Mouse (Mus musculus) stomach, postnatal 0 days (tissue): ENCODE data around the gene Gm28551. TPM values are rescaled to one million over a fixed set of nuclear protein-coding genes. Genes with fewer than 3 reads are reported as not detected.
"Not testable (repeated sequence)": the region's sequence is repeated elsewhere in the genome, so short reads cannot be mapped to it uniquely, and the experiment has no call there.

ENCODE experiments used
- ATAC-seq: fragments of 200-750 bp; cut with Nextera tagmentation; 2 replicates; pipeline ENCODE4 v1.8.0; 2017; ENCODE audit not compliant: low FRiP score, low TSS enrichment
- DNase-seq: peaks from one replicate; pipeline ENCODE4 v3.0.0-alpha.2; 2016; ENCODE audit warnings: low spot score
- H3K27ac ChIP-seq: fragments of 300-500 bp; sonication (generic); replicated peaks from 2 replicates; pipeline ENCODE4 v1.5.1; 2014; ENCODE audit warnings: mild to moderate bottlenecking, control low read depth
- H3K27me3 ChIP-seq: fragments of 300-500 bp; sonication (generic); 2 replicates; pipeline ENCODE4 v1.6.1; 2014; ENCODE audit warnings: low read length; ENCODE audit not compliant: control insufficient read depth, insufficient read depth
- H3K36me3 ChIP-seq: fragments of 300-500 bp; sonication (generic); 2 replicates; pipeline ENCODE4 v1.6.1; 2014; ENCODE audit warnings: low read length, mixed read lengths; ENCODE audit not compliant: control insufficient read depth, insufficient read depth
- H3K4me1 ChIP-seq: fragments of 300-500 bp; sonication (generic); replicated peaks from 2 replicates; pipeline ENCODE4 v1.6.1; 2014; ENCODE audit warnings: antibody characterized with exemption; ENCODE audit not compliant: control insufficient read depth, insufficient read depth
- H3K4me2 ChIP-seq: fragments of 300-500 bp; sonication (generic); replicated peaks from 2 replicates; pipeline ENCODE4 v1.6.1; 2014; ENCODE audit warnings: low read depth, mild to moderate bottlenecking, control low read depth, moderate library complexity
- H3K4me3 ChIP-seq: fragments of 300-500 bp; sonication (generic); 2 replicates; pipeline ENCODE4 v1.5.1; 2014; ENCODE audit warnings: low read depth, low read length, control low read depth
- H3K9ac ChIP-seq: fragments of 300-500 bp; sonication (generic); 2 replicates; pipeline ENCODE4 v1.6.1; 2014; ENCODE audit warnings: mild to moderate bottlenecking, low read length, control low read depth, mixed read lengths
- H3K9me3 ChIP-seq: fragments of 300-500 bp; sonication (generic); 2 replicates; pipeline ENCODE4 v1.6.1; 2016; ENCODE audit warnings: low read length; ENCODE audit not compliant: control insufficient read depth
- CTCF ChIP-seq: IDR thresholded peaks from 2 replicates; pipeline ENCODE4 v1.5.1; 2016; ENCODE audit warnings: antibody characterized with exemption, low read depth, mild to moderate bottlenecking, moderate library complexity
- EP300 ChIP-seq: optimal IDR thresholded peaks from 2 replicates; pipeline ENCODE3; 2016; ENCODE audit warnings: antibody characterized with exemption
- WGBS: fragments of 180-500 bp; shearing (Covaris S2); extraction: QIAGEN DNeasy Blood & Tissue Kit; methylation state at CpG from one replicate; pipeline ENCODE4 v1.1.7; 2014; 5-methylcytosine and 5-hydroxymethylcytosine counted together
- polyA plus RNA-seq: library from polyadenylated mRNA; unstranded; fragments of >200 nt; fragmentation: Nextera tagmentation; extraction: Ambion mirVana; gene quantifications from 2 replicates; pipeline ENCODE4 v1.2.1, GENCODE M21; 2015

Gm28551 gene
- polyA plus RNA-seq = 0.27 and 0.35 TPM in 2 replicates

DNA sequence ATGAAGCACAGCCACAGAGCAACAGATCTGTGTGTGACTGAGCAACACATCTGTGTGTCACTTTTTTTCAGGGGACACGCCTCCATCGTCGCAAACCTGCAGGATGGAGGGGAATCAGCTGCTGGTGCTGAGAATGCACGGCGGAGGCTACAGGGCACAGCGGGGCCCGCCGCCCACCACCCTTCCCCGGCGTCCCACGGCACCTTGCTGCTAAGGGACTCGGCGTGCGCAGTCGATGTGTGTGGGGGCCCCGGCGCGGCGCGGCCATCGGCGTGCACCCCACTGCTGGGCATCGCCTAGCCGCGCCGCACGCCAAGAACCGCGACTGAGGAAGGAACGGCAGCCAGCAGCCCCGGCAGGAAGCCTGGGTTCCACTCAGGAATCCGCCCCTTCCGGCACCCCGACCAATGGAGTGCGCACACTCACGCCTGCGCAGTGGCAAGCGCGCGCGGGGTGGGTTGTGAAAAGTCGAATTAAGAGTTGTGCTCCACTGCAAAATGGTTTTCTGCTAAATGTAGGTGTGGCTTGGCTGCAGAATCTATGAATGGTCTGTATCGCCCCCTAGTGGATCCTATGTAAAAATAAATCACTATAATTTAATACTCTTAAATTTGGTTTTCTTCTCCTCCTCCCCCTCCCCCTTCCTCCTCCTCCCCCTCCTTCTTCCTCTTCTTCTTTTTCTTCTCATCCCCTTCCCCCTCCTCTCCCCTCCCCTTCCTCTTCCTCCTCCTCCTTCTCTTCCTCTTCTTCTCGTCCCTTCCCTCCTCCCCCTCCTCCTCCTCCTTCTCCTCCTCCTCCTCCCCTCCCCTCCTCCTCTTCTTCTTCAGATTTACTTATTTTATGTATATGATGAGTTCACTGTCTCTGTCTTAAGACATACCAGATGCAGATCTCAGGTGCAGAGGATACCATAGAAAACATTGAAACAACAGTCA, at the start of gene Gm28551, which contains the start of the genes Asdurf and Asnsd1:
Gm28551 (minus strand) TSS at position 341 of the 935 bp plus-strand sequence.
Asdurf (minus strand) TSS at position 293 of the 935 bp plus-strand sequence.
Asnsd1 (minus strand) TSS at position 426 of the 935 bp plus-strand sequence.
- Histone ChIP-seq H3K9ac (peak within 1 kb of the TSS; percentile 87), H3K4me2 (peak within 1 kb of the TSS; percentile 60), H3K9me3 (no peaks in the 10 kb centered on the region), H3K36me3 (peaks cover 5% of the 10 kb centered on the region), H3K27me3 (no peaks in the 10 kb centered on the region), H3K4me3 (peak within 1 kb of the TSS; percentile 87), H3K4me1 (no peaks in the 10 kb centered on the region), H3K27ac (peak within 1 kb of the TSS; percentile 88)
- under 1% methylated on average over 40 of the region's 44 CpGs for WGBS
- peak; percentile 98 for DNase-seq
- no peak for TF ChIP-seq EP300
- peak; percentile 78 for TF ChIP-seq CTCF
- peak; percentile 100 for ATAC-seq

DNA sequence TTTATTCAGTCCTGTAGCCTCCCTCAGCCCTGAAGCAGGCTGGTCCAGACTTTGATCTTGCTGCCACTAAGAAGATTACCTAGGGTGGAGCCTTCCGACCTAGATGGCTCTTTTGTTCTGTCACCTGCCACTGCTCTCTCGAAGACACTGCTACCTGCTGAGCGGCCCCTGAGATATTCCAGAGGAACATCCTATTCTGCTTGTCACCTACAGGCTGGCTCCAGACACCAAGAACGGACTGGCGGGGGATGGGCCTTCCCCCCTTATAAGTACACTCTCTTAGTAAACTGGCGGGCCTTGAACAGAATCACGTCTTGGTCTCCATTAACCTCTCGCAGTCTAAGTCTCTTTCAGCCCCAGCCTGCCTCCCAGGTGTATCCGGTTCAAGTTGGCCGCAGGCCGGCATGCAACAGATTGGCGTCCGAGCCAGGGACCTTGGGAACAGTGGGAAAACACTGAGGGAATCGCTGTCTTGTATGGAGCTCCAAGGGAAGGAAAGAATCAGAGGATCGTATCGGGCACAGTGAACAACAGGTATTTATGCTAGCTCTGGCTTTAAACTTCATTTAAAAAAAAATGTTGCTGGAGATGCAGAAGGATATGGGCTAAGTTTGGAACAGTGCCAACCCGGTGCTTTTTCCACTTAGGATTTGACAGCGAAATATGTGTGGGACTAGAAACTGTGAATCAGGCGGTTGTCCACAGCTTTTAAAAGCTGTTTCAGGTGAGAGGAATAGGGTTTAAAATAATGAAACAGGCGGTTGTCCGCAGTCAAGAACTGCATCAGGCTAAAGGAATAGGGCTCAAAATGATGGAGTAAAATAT, 41.7 kb upstream of the Gm28551 start:
- not testable (repeated sequence) for H3K4me3 ChIP-seq, H3K27me3 ChIP-seq, H3K27ac ChIP-seq, ATAC-seq, DNase-seq, H3K9ac ChIP-seq, H3K36me3 ChIP-seq, H3K4me1 ChIP-seq, H3K9me3 ChIP-seq
- 0 out of 2 replicates have a peak overlapping the region, but pooled peaks have one; percentile 14 for H3K4me2 ChIP-seq
- WGBS = 39% methylated on average over 21 of the region's 21 CpGs

DNA sequence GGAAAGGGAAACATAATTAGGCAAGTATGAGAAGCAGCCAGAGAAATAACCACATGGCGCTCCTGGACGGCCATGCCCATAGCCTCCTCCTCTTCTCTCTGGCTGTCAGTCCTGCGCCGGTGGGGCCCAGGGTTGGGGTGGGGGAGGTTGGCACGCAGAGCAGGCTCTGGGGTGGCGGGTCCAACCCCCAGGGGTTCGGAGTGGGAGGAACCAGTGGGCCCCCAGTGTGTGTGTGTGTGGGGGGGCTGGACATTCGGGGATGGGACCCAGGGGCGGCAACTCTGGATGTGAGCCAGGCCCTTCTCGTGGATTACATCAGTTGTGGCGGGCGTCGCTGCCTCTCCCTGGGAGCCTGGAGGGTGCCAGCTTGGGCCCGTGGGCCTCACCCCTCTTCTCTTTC, 36.3 kb upstream of the Gm28551 start:
- Histone ChIP-seq H3K9me3 (no peaks in the 10 kb centered on the region), H3K27me3 (no peaks in the 10 kb centered on the region), H3K27ac (no peak overlapping the region), H3K4me3 (no peak overlapping the region), H3K9ac (no peak overlapping the region), H3K36me3 (no peaks in the 10 kb centered on the region), H3K4me2 (no peak overlapping the region), H3K4me1 (no peaks in the 10 kb centered on the region)
- no peak for DNase-seq
- ATAC-seq = no peak
- WGBS = 91% methylated on average over 13 of the region's 14 CpGs
- TF ChIP-seq EP300 (no peak), CTCF (no peak)

DNA sequence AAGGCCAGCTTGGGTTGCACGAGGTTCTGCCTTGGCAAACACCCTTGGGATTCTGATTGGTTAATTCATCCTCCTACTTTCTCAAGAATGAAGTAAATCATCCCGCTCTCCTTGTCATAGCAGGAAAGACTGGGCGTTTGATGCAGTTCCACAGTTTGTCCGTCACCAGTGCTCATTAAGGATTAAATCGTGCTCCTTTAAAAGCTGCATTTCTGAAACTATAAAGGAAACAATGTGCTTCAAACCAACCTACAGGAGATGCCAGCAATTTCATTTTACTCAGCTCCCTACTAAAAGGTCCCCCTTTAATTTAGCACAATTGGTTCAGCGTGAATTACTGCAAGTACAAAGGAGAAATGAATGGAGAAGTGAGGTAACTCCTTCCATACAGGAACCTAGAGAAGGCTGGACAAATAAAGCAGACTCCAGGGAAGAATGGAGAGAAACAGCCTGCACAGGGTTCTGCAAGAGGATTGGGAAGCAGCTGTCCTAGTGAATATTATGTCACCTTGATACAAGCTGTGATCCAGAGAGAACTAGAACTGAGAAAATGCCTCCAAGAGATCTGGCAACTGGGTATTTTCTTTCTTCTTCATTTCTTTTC, 31.7 kb upstream of the Gm28551 start:
- Histone ChIP-seq H3K9ac (no peak overlapping the region), H3K4me2 (no peak overlapping the region), H3K4me3 (no peak overlapping the region), H3K4me1 (no peaks in the 10 kb centered on the region), H3K9me3 (no peaks in the 10 kb centered on the region), H3K27ac (no peak overlapping the region), H3K27me3 (no peaks in the 10 kb centered on the region), H3K36me3 (no peaks in the 10 kb centered on the region)
- ATAC-seq (no peak), DNase-seq (no peak)
- no peak for TF ChIP-seq CTCF
- no peak for TF ChIP-seq EP300
- 62% methylated on average over 6 of the region's 6 CpGs for WGBS

DNA sequence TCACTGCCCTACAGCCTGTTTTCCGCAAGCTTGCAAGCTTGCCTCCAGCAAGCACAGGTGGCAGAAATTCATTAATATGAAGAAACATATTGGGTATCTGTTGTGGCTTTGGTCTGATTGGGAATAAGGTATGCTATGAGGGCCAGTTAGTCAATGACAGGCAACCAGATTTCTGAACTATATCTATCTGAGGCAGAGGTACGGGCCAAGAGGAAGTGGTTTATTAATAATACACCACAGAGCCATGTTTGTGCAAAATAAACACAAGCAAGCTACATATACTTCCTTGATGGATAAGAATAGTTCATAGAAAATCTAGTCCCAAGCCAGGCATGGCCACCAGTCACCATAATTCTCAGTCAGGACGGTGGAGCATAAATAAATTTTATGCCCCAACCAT, 25.3 kb upstream of the Gm28551 start:
- Histone ChIP-seq H3K27me3 (no peaks in the 10 kb centered on the region), H3K9me3 (no peaks in the 10 kb centered on the region), H3K9ac (no peak overlapping the region), H3K27ac (0 out of 2 replicates have a peak overlapping the region, but pooled peaks have one; percentile 58), H3K36me3 (no peaks in the 10 kb centered on the region), H3K4me1 (no peaks in the 10 kb centered on the region), H3K4me3 (no peak overlapping the region), H3K4me2 (no peak overlapping the region)
- TF ChIP-seq CTCF = no peak
- no peak for TF ChIP-seq EP300
- WGBS = 68% methylated on average over 3 of the region's 3 CpGs
- ATAC-seq (peak; percentile 93), DNase-seq (peak; percentile 21)

DNA sequence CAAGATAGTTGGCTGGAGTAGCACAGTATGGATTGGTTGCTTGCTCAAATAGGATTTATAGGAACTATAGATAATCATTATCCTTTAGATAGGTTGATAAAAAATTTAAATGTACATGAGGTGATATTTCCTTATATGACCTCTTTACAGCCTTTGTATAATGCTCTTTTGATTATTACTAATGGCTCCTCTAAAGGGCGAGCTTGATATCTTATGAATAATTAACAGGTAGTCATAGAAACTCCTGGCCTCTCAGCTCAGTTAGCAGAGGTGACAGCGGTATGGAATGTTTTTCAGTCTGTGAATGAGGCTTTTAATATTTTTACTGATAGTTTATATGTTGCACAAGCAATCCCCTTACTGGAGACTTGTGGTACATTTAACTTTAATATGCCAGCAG, 23.5 kb upstream of the Gm28551 start:
- not testable (repeated sequence) for H3K27me3 ChIP-seq, H3K9ac ChIP-seq, ATAC-seq, H3K27ac ChIP-seq, H3K4me2 ChIP-seq, H3K4me3 ChIP-seq, DNase-seq, H3K36me3 ChIP-seq, H3K4me1 ChIP-seq, H3K9me3 ChIP-seq
- WGBS = 58% methylated on average over 2 of the region's 2 CpGs
